Mouse (Mus musculus): ENCODE data around the gene Etl4. TPM values are rescaled to one million over a fixed set of nuclear protein-coding genes. Genes with fewer than 3 reads are reported as not detected.

Etl4 gene
- total RNA-seq, 1 experiment = 50.8 TPM

DNA sequence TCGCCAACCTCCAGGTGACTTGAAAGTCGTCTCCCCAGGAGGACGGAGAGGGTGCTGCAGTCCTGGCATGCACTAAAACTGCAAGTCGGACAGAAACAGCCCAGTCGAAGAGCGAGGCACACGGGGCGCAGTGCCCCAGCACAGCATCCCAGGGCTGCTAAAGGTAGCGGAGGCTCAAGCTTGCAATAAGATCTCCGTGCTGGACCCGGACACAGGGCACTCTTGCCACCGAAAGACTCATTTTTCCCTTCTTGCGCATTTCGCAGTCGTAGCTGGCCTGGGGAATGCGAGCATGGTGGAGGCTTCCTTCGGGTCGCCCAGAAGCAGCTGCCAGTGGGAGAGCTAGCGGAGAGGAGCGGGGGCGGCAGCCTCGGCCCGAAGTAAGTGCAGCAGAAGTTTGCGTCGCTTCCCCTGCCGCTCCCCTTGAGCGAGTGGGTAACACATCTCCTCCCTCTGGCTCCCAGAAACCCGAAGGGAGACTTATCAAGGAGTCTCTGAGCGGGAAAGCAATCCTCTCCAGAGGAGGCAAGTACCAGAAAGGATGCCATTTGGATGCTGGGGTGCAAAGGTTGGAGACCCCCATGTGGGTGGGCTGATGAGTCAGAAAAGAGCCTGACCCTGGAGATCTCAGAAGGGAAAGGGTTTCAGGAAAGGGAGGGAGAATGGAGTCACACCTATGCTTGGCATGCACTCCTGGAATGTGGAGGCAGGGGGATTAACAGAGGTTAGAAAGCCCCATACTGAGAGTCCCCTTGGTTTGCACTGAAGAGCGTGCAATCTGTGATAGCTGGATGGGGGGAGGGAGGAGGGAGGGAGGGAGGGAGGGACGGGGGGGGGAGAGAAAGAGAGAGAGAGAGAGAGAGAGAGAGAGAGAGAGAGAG is 560 bp downstream of the Etl4 start:
- in situ Hi-C loops (cut with MboI; ENCODE audit: low sequenced_read_pairs in 2 of 2, unreplicated experiment in 2 of 2) = loop anchor here (5.0 to 25.0 kb wide), 2 partner anchors 473 to 483 kb away; partner anchors contain the start of gene Ptf1a (in 1 of the 2)
- Histone ChIP-seq H3K9me3 (ENCODE audit: control insufficient read depth, insufficient read depth, low read depth, low read length) (no peaks in the 10 kb centered on the region), H3K4me3 (ENCODE audit: insufficient read depth in 1 of 2, low read depth in 1 of 2, low read length in 2 of 2, poor library complexity in 1 of 2, severe bottlenecking in 1 of 2) (peak overlapping the region; percentile 82 to 88), H3K4me1 (ENCODE audit: control insufficient read depth in 2 of 2, insufficient read depth in 2 of 2, low read length in 2 of 2, poor library complexity in 1 of 2) (peaks cover 0 to 2% of the 10 kb centered on the region in 2 experiments; a peak in 1 of 4 replicates), H3K9ac (ENCODE audit: insufficient read depth, low read depth, low read length, poor library complexity, severe bottlenecking) (peak overlapping the region; percentile 62; the same call in 1 of the 2 replicates), H3K36me3 (ENCODE audit: control insufficient read depth, insufficient read depth, low read length, poor library complexity, severe bottlenecking) (no peaks in the 10 kb centered on the region), H3K27ac (ENCODE audit: insufficient read depth, low read depth, low read length, poor library complexity, severe bottlenecking) (no peak overlapping the region)
- peak; percentile 42 for DNase-seq (ENCODE audit: low read depth, low spot score)
- TF ChIP-seq ZC3H11A (IDR thresholded peaks at IDR 0.05; ENCODE audit: borderline replicate concordance, low read depth, low read length) (no peak), MAFK (IDR thresholded peaks at IDR 0.05; ENCODE audit: insufficient read depth, low read depth, low read length) (no peak), HCFC1 (IDR thresholded peaks at IDR 0.05; ENCODE audit: borderline replicate concordance, insufficient read depth, low read length) (no peak), ZNF384 (IDR thresholded peaks at IDR 0.05; ENCODE audit: low read depth, low read length) (no peak), CHD2 (IDR thresholded peaks at IDR 0.05; ENCODE audit: low read depth, low read length) (no peak)

DNA sequence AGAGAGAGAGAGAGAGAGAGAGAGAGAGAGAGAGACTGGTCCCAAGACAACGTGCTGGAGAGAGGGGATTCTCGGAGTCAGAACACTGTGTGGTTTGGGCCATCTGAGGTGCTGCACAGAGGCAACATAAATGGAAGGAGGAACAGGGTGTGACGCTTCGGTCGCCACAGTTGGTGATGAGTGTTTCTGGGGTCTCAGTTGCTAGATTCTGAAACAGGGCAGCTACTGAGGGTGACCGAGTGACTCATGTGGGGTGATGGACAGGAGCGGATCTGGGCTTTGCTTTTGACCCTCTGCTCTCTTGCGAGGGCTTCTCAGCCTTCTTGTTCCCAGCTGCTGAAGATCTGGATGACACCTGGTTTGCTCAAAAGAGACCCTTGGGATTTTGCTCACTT is 1.2 kb downstream of the Etl4 start:
- DNase-seq (ENCODE audit: low read depth, low spot score) = no peak
- peaks cover 0 to 2% of the 10 kb centered on the region in 2 experiments; a peak in 1 of 4 replicates for H3K4me1 ChIP-seq (ENCODE audit: control insufficient read depth in 2 of 2, insufficient read depth in 2 of 2, low read length in 2 of 2, poor library complexity in 1 of 2)
- 0 out of 4 replicates have a peak overlapping the region, but pooled peaks of 1 of the 2 experiments have one; percentile 42 for H3K4me3 ChIP-seq (ENCODE audit: insufficient read depth in 1 of 2, low read depth in 1 of 2, low read length in 2 of 2, poor library complexity in 1 of 2, severe bottlenecking in 1 of 2)
- no peak overlapping the region for H3K27ac ChIP-seq (ENCODE audit: insufficient read depth, low read depth, low read length, poor library complexity, severe bottlenecking)
- TF ChIP-seq ZNF384 (IDR thresholded peaks at IDR 0.05; ENCODE audit: low read depth, low read length) (no peak), CHD2 (IDR thresholded peaks at IDR 0.05; ENCODE audit: low read depth, low read length) (no peak), ZC3H11A (IDR thresholded peaks at IDR 0.05; ENCODE audit: borderline replicate concordance, low read depth, low read length) (no peak), HCFC1 (IDR thresholded peaks at IDR 0.05; ENCODE audit: borderline replicate concordance, insufficient read depth, low read length) (no peak), MAFK (IDR thresholded peaks at IDR 0.05; ENCODE audit: insufficient read depth, low read depth, low read length) (no peak)
- in situ Hi-C loops (cut with MboI; ENCODE audit: low sequenced_read_pairs in 2 of 2, unreplicated experiment in 2 of 2) = loop anchor here in 1 of 2 experiments (25.0 kb wide), 1 partner anchor 473 kb away; the partner anchor contains the start of gene Ptf1a
- H3K9me3 ChIP-seq (ENCODE audit: control insufficient read depth, insufficient read depth, low read depth, low read length) = no peaks in the 10 kb centered on the region
- H3K36me3 ChIP-seq (ENCODE audit: control insufficient read depth, insufficient read depth, low read length, poor library complexity, severe bottlenecking) = no peaks in the 10 kb centered on the region; the same call in 1 of the 2 replicates
- no peak overlapping the region for H3K9ac ChIP-seq (ENCODE audit: insufficient read depth, low read depth, low read length, poor library complexity, severe bottlenecking)

DNA sequence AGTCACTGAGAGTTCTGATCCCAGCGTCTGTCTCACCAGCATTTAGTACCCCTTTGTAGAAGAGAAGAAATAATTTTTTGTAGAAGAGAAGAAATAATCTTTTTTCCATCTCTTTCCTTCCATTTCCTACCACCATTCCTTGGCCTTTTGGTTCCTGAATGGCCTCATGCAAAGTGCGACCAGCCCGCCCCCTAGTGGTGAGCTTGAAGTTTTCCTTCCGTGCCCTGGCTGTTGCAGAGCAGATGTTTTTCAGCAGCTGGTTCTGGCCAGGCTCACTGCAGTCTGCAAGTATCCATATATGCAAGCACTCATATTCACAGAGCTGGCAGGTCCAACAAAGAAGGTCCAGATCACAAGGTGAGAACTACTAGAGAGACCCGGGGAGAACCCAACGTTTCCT is 9.6 kb downstream of the Etl4 start:
- no peaks in the 10 kb centered on the region for H3K9me3 ChIP-seq (ENCODE audit: control insufficient read depth, insufficient read depth, low read depth, low read length)
- TF ChIP-seq ZC3H11A (IDR thresholded peaks at IDR 0.05; ENCODE audit: borderline replicate concordance, low read depth, low read length) (peak; percentile 48; the same call in 1 of the 2 replicates), ZNF384 (IDR thresholded peaks at IDR 0.05; ENCODE audit: low read depth, low read length) (no peak), HCFC1 (IDR thresholded peaks at IDR 0.05; ENCODE audit: borderline replicate concordance, insufficient read depth, low read length) (no peak)
- H3K9ac ChIP-seq (ENCODE audit: insufficient read depth, low read depth, low read length, poor library complexity, severe bottlenecking) = no peak overlapping the region
- H3K36me3 ChIP-seq (ENCODE audit: control insufficient read depth, insufficient read depth, low read length, poor library complexity, severe bottlenecking) = no peaks in the 10 kb centered on the region; the same call in 1 of the 2 replicates
- in situ Hi-C loops (cut with MboI; ENCODE audit: low sequenced_read_pairs in 2 of 2, unreplicated experiment in 2 of 2) = loop anchor here in 1 of 2 experiments (25.0 kb wide), 1 partner anchor 482 kb away; the partner anchor contains the start of gene Ptf1a
- H3K4me1 ChIP-seq (ENCODE audit: control insufficient read depth in 2 of 2, insufficient read depth in 2 of 2, low read length in 2 of 2, poor library complexity in 1 of 2) = no peaks in the 10 kb centered on the region
- H3K27ac ChIP-seq (ENCODE audit: insufficient read depth, low read depth, low read length, poor library complexity, severe bottlenecking) = no peak overlapping the region
- H3K4me3 ChIP-seq (ENCODE audit: insufficient read depth in 1 of 2, low read depth in 1 of 2, low read length in 2 of 2, poor library complexity in 1 of 2, severe bottlenecking in 1 of 2) = no peak overlapping the region
- peak; percentile 54 for DNase-seq (ENCODE audit: low read depth, low spot score)

DNA sequence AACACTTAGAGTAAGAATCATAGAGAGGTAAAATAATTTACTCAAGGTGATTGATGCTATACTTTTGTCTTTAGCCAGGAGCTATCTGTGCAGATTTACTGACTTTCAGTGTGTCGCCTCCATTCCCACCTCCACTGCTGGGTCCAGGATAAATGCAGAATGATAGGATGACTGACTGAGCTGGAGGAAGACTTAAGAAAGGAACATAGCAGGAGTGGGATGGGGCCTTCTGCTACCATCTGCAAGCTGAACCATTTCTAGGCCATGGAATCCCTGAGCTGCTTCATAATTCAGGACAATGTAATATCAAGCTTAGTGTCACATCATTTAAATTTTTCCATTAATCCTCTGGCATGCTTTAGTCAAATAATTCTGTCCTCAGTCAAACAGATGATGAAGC is 20.4 kb downstream of the Etl4 start:
- DNase-seq (ENCODE audit: low read depth, low spot score) = no peak
- Histone ChIP-seq H3K27ac (ENCODE audit: insufficient read depth, low read depth, low read length, poor library complexity, severe bottlenecking) (no peak overlapping the region), H3K9ac (ENCODE audit: insufficient read depth, low read depth, low read length, poor library complexity, severe bottlenecking) (no peak overlapping the region), H3K4me1 (ENCODE audit: control insufficient read depth in 2 of 2, insufficient read depth in 2 of 2, low read length in 2 of 2, poor library complexity in 1 of 2) (no peaks in the 10 kb centered on the region), H3K36me3 (ENCODE audit: control insufficient read depth, insufficient read depth, low read length, poor library complexity, severe bottlenecking) (no peaks in the 10 kb centered on the region), H3K4me3 (ENCODE audit: insufficient read depth in 1 of 2, low read depth in 1 of 2, low read length in 2 of 2, poor library complexity in 1 of 2, severe bottlenecking in 1 of 2) (no peak overlapping the region), H3K9me3 (ENCODE audit: control insufficient read depth, insufficient read depth, low read depth, low read length) (no peaks in the 10 kb centered on the region)
- in situ Hi-C loops (cut with MboI; ENCODE audit: low sequenced_read_pairs in 2 of 2, unreplicated experiment in 2 of 2) = no loop called here
- TF ChIP-seq MAFK (IDR thresholded peaks at IDR 0.05; ENCODE audit: insufficient read depth, low read depth, low read length) = no peak
- no peak for TF ChIP-seq HCFC1 (IDR thresholded peaks at IDR 0.05; ENCODE audit: borderline replicate concordance, insufficient read depth, low read length)
- TF ChIP-seq CHD2 (IDR thresholded peaks at IDR 0.05; ENCODE audit: low read depth, low read length) = no peak
- no peak for TF ChIP-seq ZNF384 (IDR thresholded peaks at IDR 0.05; ENCODE audit: low read depth, low read length)
- TF ChIP-seq ZC3H11A (IDR thresholded peaks at IDR 0.05; ENCODE audit: borderline replicate concordance, low read depth, low read length) = no peak

Measured in ES-E14 (cell line).